Mouse (Mus musculus) c-Kit-negative CD71-positive TER-119-positive erythroid progenitor cells, embryonic 14.5 days (primary cell): Measurements from ENCODE around the gene Fam20a.

Experiments
- DNase-seq: peaks from one replicate; pipeline ENCODE4 v3.0.0-alpha.2; 2013; ENCODE audit warnings: low read depth, low spot score

Fam20a gene

GRCm38 (mm10) chr11:109716981-109717380 lies 5.1 kb downstream of the Fam20a start:
- no peak for DNase-seq

DNA sequence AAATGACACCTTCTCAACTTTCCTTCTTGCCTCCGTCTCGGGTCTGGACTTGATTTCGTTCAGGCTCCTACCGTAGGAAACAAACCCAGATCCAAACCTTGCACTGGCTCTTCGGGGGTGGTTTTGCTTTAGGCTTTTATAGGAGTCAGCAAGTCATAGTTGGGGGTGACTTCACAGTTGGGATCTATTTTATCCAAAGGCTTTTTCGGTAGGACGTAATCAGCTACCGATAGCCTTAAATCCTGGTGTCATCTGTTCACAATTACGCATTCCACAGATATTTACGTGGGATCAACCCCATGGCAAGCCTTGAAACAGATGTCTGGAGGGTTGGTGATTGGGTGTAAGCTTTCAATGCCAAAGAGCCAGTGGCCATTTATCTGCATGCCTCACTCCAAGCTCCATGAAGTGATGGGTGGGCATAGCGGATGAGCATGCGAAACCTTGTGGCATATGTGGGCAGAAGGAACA lies 6.7 kb downstream of the Fam20a start:
- DNase-seq: no peak

- DNase-seq: no peak
Observed at GRCm38 (mm10) chr11:109714341-109715247, 7.5 kb downstream of the Fam20a start.

DNA sequence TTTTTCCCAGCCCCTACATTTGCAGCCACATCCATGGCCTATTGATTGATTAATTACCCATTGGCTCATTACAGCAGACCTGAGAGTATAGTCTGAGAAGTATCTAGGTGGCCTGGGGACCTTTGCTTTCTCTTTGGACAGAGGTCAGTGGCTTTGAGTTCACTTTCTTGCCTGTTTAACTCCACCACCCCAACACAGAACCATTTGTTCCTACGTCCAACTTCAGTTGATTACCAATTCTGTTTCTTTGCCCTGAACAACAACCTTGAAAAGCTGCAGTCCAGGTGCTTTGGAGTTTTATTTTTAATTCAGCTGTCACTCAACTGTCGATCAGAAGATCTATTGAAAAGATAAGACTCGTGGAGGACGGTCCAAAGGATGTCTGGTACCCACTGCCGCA lies 12.6 kb downstream of the Fam20a start:
- DNase-seq: no peak

- no peak for DNase-seq
Observed at GRCm38 (mm10) chr11:109708786-109709185, 13.3 kb downstream of the Fam20a start.

DNA sequence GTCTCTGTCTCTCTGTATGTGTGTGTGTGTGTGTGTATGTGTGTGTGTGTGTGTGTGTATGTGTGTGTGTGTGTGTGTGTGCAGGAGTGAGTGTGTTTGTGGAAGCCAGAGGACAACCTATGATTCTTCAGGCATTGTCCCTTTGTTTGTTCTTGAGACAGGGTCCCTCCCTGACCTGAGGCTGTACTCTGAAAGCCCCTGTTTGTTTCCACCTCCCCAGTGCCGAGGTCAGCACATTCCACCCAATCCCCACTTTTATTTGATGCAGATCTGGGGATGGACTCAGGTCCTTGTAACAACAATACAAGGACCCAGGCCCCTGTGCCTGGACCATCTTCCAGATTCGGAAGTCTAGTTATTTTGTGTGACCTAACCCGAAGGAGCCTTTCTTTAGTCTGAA lies 14.6 kb downstream of the Fam20a start:
- no peak for DNase-seq

DNA sequence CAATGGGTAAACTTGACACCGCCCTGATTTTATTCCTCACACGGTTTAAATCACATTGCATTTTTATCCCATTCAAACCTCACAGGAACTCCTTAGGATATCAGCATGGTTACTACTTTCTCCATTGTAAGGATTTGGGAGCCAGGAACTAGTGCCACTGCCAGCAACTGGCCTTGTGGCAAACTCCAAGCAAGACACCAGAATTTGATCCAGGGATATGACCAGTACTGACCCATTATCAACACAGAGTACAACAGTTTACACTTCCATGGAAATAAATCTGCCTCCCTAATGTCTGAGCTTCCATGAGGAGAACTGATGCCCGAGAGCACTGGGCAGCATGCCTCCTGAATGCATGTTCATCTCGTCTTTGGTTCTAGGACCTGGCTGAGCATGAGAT lies 15.5 kb downstream of the Fam20a start:
- no peak for DNase-seq

- no peak for DNase-seq
Observed at GRCm38 (mm10) chr11:109706055-109706412, 16.0 kb downstream of the Fam20a start.

DNA sequence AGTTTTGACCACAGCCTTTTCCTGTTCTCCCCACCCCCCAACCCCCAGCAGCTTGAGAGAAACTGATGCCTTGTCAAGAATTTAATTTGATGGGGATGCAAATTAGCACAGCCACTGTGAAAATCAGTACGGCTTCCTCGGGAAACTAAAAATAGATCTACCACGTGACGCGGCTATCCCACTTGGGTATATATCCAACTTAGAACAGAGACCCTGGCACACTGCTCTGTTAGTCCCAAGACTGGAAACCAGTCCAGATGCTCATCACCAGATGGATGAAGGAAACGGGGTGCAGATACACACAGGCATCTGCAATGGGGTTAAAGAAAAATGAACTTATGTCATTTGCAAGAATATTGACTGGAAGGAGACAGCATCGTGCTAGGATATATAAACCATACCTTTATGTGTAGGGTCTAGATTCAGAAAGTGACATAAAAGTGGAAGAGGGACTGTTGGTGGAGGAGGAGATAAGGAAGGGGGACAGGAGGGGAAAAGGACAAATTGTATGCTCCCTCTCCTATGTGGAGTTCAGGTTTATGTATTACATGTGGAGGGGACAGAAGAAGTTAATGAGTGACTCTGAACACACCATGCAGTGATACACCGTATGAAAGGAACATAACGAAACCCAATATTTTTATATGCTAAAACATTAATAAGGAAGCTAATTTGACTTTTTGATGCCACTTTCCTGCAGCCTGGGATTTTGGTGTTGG lies 16.6 kb downstream of the Fam20a start:
- DNase-seq: no peak

- DNase-seq: no peak
Observed at GRCm38 (mm10) chr11:109704311-109705205, 17.5 kb downstream of the Fam20a start.

GRCm38 (mm10) chr11:109703845-109704244 lies 18.2 kb downstream of the Fam20a start:
- no peak for DNase-seq

- DNase-seq: no peak
Observed at GRCm38 (mm10) chr11:109702031-109702815, 19.9 kb downstream of the Fam20a start.

- no peak for DNase-seq
Observed at GRCm38 (mm10) chr11:109700761-109701160, 21.3 kb downstream of the Fam20a start.

- DNase-seq: no peak
Observed at GRCm38 (mm10) chr11:109699784-109700183, 22.3 kb downstream of the Fam20a start.

- DNase-seq: no peak
Observed at GRCm38 (mm10) chr11:109698740-109699139, 23.3 kb downstream of the Fam20a start.

DNA sequence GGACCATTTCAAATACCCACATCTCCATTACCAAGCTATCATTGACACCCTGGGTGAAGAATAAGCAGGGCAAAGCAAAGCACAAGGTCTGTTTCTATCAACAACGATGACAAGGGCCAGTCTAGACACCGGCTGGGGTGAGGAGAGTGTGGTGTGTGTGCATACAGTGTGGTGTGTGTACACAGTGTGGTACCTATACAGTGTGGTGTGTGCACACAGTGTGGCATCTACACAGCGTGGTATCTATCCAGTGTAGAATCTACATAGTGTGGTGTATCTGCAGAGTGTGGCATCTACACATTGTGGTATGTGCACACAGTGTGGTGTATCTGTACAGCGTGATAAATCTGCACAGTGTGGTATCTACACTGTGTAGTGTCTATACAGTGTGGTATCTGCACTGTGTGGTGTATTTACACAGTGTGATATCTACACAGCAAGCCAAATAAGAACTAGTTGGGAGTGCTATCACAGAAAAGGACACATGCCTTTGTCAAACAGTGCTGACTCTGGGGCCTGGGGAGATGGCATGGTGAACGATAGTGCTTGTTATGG lies 24.9 kb downstream of the Fam20a start:
- DNase-seq: no peak

DNA sequence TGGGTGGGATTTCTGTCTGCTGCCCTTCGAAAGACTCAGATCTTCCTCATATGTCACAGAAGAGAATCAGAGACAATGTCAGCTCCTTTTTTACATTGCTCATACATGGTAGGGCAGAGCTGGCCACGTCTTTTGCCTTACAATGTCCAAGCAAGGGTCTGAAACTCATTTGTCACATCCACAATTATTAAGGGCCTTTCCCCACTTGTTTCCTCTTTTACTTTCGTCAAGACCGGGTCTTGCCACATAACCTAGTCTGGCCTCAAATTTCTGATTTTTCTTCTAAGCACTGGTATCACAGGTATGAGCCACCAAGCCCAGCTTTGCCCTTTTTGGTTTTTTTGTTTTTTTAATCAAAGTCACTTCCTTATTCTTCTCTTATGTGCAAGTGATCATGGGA lies 25.6 kb downstream of the Fam20a start:
- DNase-seq: no peak

GRCm38 (mm10) chr11:109692737-109693136 lies 29.3 kb downstream of the Fam20a start:
- DNase-seq: no peak

DNA sequence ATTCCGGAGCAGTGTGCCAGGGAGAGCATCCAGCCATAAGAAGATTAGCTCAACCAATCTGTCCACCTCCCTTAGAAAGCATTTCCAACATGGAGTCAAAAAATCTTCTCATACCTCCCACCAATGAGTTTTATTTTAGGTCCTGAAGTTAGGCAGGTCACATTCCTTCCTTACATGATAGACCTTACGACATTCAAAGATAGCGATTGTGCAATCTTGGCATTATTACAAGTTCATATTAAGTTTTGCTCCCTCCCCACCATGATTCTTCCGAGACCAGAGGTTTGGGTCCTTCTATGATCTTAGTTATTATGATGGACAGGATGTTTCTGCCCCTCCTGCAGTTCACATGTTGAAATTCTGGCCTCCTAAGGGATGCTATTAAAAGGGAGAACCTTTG lies 32.5 kb downstream of the Fam20a start:
- no peak for DNase-seq

DNA sequence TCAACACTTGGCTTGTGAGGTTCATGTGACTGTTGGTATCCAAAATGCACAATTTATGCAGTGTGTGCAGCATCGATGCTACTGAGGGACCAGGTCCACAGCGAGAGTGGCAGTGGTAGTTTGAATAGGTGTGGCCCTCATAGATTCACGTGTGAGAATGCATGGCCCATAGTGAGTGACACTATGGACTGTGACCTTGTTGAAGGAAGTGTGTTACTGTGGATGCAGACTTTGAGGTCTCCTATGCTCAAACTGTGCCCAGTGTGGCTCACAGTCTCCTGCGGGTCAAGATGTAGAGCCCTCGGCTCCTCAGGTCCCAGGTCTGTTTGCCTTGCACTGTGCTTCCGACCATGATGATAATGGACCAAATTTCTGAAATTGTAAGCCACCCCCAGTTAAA lies 39.9 kb downstream of the Fam20a start:
- no peak for DNase-seq

GRCm38 (mm10) chr11:109681556-109681955 lies 40.5 kb downstream of the Fam20a start:
- DNase-seq: no peak
